Mouse (Mus musculus): Measurements from ENCODE around the gene Tmtc2. TPM values are rescaled to one million over a fixed set of nuclear protein-coding genes. Genes with fewer than 3 reads are reported as not detected.

Tmtc2 gene
- polyA plus RNA-seq, 1 experiment from 2014 or later, result 9.6 TPM

DNA sequence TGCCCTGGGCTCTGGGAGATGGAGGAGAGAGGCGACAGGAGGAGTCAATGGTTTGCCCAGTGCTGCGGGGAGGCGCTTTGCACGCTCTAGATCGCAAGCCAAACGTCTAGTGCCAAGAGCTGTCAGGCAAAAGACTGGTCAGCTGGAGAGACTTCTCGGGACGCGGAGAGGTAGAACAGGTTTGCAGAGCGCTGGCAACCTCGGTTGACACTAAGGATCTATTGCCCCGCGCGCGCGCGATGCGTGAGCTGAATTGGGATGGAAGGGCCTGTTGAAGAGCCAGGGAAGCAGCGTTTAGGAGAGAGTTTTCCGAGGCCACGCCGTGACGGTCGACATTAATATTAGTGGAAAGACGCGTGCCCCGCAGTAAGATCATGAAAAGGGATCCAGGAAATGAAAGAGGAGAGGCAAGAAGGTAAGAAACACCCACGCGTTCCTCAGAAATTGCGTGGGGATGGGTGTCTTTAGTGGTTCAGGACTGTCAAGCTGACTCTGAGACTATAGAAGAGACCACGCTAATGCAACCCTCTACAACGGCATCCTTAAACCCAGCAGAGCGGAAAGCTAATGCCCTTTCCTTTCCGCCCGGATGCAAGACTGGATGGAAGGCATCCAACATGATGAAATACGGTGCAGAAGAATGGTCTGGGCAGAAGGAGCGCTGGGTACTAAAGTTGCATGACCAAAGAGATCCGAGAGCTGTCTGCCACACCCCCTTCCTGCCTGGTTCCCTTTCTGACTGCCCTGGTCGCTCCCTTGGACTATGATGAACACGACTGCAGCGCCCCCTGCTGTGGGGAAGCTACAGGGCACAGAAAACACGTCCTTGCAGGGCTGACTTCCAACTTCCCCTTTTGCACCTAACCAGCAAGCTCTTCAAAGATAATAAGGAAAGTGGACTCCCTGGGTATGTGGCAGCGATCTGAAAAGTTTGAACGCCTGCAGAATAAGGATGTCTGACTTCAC, 727 bp upstream of the Tmtc2 start:
- H3K4me1 ChIP-seq (ENCODE audit: control insufficient read depth, insufficient read depth, low read length), result peaks cover 21% of the 10 kb centered on the region
- ATAC-seq (ENCODE audit: low FRiP score, low TSS enrichment), result peak; percentile 82
- H3K27ac ChIP-seq (ENCODE audit: low read depth, low read length), result 0 out of 2 replicates have a peak overlapping the region, but pooled peaks have one; percentile 38
- H3K9me3 ChIP-seq (ENCODE audit: control insufficient read depth, low read length), result no peaks in the 10 kb centered on the region
- H3K36me3 ChIP-seq (ENCODE audit: control insufficient read depth, insufficient read depth, low read length), result no peaks in the 10 kb centered on the region
- under 1% methylated on average over 44 of the region's 44 CpGs for WGBS
- H3K4me2 ChIP-seq (replicated peaks; ENCODE audit: low read depth, low read length), result peak overlapping the region; percentile 85
- no peaks in the 10 kb centered on the region for H3K27me3 ChIP-seq (ENCODE audit: control insufficient read depth, insufficient read depth, low read length)
- peak overlapping the region; percentile 83 for H3K4me3 ChIP-seq (ENCODE audit: low read length)
- peak overlapping the region; percentile 74; the same call in 1 of the 2 replicates for H3K9ac ChIP-seq (ENCODE audit: low read depth, low read length)

DNA sequence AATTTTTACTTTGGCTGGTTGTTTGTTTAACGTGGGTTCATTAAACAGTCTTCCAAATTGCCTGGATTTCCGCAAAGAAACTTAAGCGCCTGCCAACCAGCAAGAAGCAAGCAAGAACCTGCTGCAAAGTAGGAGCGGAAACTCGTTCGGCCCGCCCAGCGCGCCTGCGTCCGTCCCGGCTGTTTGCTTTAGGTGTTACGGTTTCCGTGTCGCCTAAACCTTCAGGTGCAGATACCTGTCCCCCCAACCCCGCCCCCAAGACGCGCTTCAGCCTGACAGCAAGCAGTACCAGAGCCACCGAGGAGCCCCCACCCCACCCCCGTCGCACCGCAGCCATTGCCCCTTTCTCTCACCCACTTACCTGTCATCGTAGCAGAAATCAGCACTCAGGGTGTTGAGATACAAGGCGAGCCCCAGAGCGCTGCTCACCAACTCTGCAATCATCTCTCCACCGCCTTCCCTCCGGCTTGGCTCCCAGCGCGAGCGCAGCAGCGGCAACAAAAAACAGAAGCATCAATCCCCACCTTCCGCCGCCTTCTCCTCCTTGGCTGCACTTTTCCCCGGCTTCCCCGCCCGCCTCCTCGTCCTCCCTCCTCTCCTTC, 844 bp downstream of the Tmtc2 start:
- under 1% methylated on average over 37 of the region's 37 CpGs for WGBS
- ATAC-seq (ENCODE audit: low FRiP score, low TSS enrichment), result peak; percentile 5; the same call in 1 of the 2 replicates
- H3K9me3 ChIP-seq (ENCODE audit: control insufficient read depth, low read length), result no peaks in the 10 kb centered on the region
- H3K4me3 ChIP-seq (ENCODE audit: low read length), result peak overlapping the region; percentile 83
- no peaks in the 10 kb centered on the region for H3K27me3 ChIP-seq (ENCODE audit: control insufficient read depth, insufficient read depth, low read length)
- H3K9ac ChIP-seq (ENCODE audit: low read depth, low read length), result peak overlapping the region; percentile 74
- H3K36me3 ChIP-seq (ENCODE audit: control insufficient read depth, insufficient read depth, low read length), result no peaks in the 10 kb centered on the region
- H3K4me2 ChIP-seq (replicated peaks; ENCODE audit: low read depth, low read length), result peak overlapping the region; percentile 85
- H3K4me1 ChIP-seq (ENCODE audit: control insufficient read depth, insufficient read depth, low read length), result peaks cover 18% of the 10 kb centered on the region
- H3K27ac ChIP-seq (ENCODE audit: low read depth, low read length), result peak overlapping the region; percentile 85; the same call in 1 of the 2 replicates

- 2% methylated on average over 16 of the region's 16 CpGs for WGBS
- Histone ChIP-seq H3K9ac (ENCODE audit: low read depth, low read length) (peak overlapping the region; percentile 46; the same call in 1 of the 2 replicates), H3K27ac (ENCODE audit: low read depth, low read length) (no peak overlapping the region), H3K4me3 (ENCODE audit: low read length) (peak overlapping the region; percentile 83), H3K27me3 (ENCODE audit: control insufficient read depth, insufficient read depth, low read length) (no peaks in the 10 kb centered on the region), H3K4me1 (ENCODE audit: control insufficient read depth, insufficient read depth, low read length) (peaks cover 16% of the 10 kb centered on the region), H3K9me3 (ENCODE audit: control insufficient read depth, low read length) (no peaks in the 10 kb centered on the region), H3K4me2 (replicated peaks; ENCODE audit: low read depth, low read length) (peak overlapping the region; percentile 85), H3K36me3 (ENCODE audit: control insufficient read depth, insufficient read depth, low read length) (no peaks in the 10 kb centered on the region)
- no peak for ATAC-seq (ENCODE audit: low FRiP score, low TSS enrichment)
These were observed 1.4 kb downstream of the Tmtc2 start for GRCm38 (mm10) chr10:105572829-105573228.

- WGBS, result 31% methylated on average over 7 of the region's 7 CpGs
- H3K9ac ChIP-seq (ENCODE audit: low read depth, low read length), result peak overlapping the region; percentile 46; the same call in 1 of the 2 replicates
- H3K4me1 ChIP-seq (ENCODE audit: control insufficient read depth, insufficient read depth, low read length), result peaks cover 12% of the 10 kb centered on the region
- no peaks in the 10 kb centered on the region for H3K9me3 ChIP-seq (ENCODE audit: control insufficient read depth, low read length)
- ATAC-seq (ENCODE audit: low FRiP score, low TSS enrichment), result no peak
- H3K27ac ChIP-seq (ENCODE audit: low read depth, low read length), result no peak overlapping the region
- H3K36me3 ChIP-seq (ENCODE audit: control insufficient read depth, insufficient read depth, low read length), result no peaks in the 10 kb centered on the region
- H3K27me3 ChIP-seq (ENCODE audit: control insufficient read depth, insufficient read depth, low read length), result no peaks in the 10 kb centered on the region
- peak overlapping the region; percentile 85 for H3K4me2 ChIP-seq (replicated peaks; ENCODE audit: low read depth, low read length)
- peak overlapping the region; percentile 83 for H3K4me3 ChIP-seq (ENCODE audit: low read length)
These were observed 1.9 kb downstream of the Tmtc2 start for GRCm38 (mm10) chr10:105572301-105572700.

DNA sequence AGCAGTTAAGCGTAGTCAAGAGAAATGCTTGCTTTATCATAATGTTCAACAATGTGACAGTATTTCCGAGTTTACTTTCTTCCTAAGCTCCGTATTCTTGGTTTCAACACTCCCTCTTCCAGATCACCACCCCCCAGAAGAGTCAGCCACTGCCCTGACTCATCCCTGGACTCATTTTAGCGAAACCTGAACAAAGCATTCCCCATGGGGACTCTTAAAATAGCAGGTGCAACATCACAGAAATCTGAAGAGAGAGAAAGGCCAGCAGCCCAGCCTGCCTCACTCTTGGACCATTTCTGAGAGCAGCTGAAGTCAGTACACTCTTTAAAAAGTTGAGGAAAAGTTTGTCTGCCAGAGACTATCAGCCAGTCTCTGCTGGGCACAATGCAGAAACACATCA, 2.4 kb downstream of the Tmtc2 start:
- no peak overlapping the region for H3K27ac ChIP-seq (ENCODE audit: low read depth, low read length)
- 51% methylated on average over 4 of the region's 4 CpGs for WGBS
- peak overlapping the region; percentile 46; the same call in 1 of the 2 replicates for H3K9ac ChIP-seq (ENCODE audit: low read depth, low read length)
- peak overlapping the region; percentile 85 for H3K4me2 ChIP-seq (replicated peaks; ENCODE audit: low read depth, low read length)
- H3K4me3 ChIP-seq (ENCODE audit: low read length), result peak overlapping the region; percentile 83
- peaks cover 11% of the 10 kb centered on the region for H3K4me1 ChIP-seq (ENCODE audit: control insufficient read depth, insufficient read depth, low read length)
- H3K36me3 ChIP-seq (ENCODE audit: control insufficient read depth, insufficient read depth, low read length), result no peaks in the 10 kb centered on the region
- no peaks in the 10 kb centered on the region for H3K9me3 ChIP-seq (ENCODE audit: control insufficient read depth, low read length)
- no peaks in the 10 kb centered on the region for H3K27me3 ChIP-seq (ENCODE audit: control insufficient read depth, insufficient read depth, low read length)
- no peak for ATAC-seq (ENCODE audit: low FRiP score, low TSS enrichment)

DNA sequence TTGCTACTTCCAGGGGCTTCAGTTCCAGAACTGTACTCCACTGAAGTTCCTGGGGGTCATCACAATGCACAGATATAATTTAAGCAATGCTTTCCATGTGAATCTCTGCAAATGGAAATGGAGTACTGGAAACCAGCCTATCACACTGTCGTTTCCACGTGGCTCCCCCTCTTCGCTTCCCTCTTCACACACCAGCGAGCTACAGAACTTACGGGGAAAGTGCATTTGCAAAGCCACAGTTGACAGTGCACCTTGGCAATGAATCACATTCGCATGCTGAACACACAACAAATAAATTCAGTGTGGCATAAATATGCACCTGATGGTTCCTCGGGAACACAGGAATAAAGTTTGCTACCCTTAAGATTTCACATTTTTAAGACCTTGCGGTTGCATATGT, 3.2 kb downstream of the Tmtc2 start:
- Histone ChIP-seq H3K4me3 (ENCODE audit: low read length) (peak overlapping the region; percentile 5; the same call in 1 of the 2 replicates), H3K27me3 (ENCODE audit: control insufficient read depth, insufficient read depth, low read length) (no peaks in the 10 kb centered on the region), H3K36me3 (ENCODE audit: control insufficient read depth, insufficient read depth, low read length) (no peaks in the 10 kb centered on the region), H3K9ac (ENCODE audit: low read depth, low read length) (no peak overlapping the region), H3K9me3 (ENCODE audit: control insufficient read depth, low read length) (no peaks in the 10 kb centered on the region), H3K4me1 (ENCODE audit: control insufficient read depth, insufficient read depth, low read length) (peaks cover 11% of the 10 kb centered on the region), H3K27ac (ENCODE audit: low read depth, low read length) (no peak overlapping the region), H3K4me2 (replicated peaks; ENCODE audit: low read depth, low read length) (peak overlapping the region; percentile 85; the same call in 1 of the 2 replicates)
- 64% methylated on average over 8 of the region's 8 CpGs for WGBS
- ATAC-seq (ENCODE audit: low FRiP score, low TSS enrichment), result no peak

DNA sequence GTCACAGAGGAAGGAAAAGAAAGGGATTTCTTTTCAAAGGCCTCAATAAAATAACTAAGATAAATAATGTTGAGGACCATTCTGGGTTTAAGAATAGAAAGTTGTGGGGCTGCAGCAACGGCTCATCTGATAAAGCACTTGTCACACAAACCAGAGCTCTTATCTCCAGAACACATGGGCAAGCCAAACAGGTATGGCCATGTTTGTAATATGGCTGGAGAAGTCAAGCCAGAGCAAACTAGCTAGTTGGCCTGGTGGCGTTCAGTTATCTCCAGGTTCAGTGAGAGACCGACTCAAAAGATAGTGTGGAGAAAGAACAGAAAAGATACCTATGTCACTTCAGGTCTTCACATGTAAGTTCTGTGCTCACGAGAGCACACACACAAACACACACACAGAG, 4.7 kb downstream of the Tmtc2 start:
- Histone ChIP-seq H3K4me3 (ENCODE audit: low read length) (no peak overlapping the region), H3K9ac (ENCODE audit: low read depth, low read length) (no peak overlapping the region), H3K4me1 (ENCODE audit: control insufficient read depth, insufficient read depth, low read length) (peaks cover 11% of the 10 kb centered on the region), H3K36me3 (ENCODE audit: control insufficient read depth, insufficient read depth, low read length) (no peaks in the 10 kb centered on the region), H3K27ac (ENCODE audit: low read depth, low read length) (no peak overlapping the region), H3K27me3 (ENCODE audit: control insufficient read depth, insufficient read depth, low read length) (no peaks in the 10 kb centered on the region), H3K4me2 (replicated peaks; ENCODE audit: low read depth, low read length) (no peak overlapping the region), H3K9me3 (ENCODE audit: control insufficient read depth, low read length) (no peaks in the 10 kb centered on the region)
- 88% methylated on average over 4 of the region's 4 CpGs for WGBS
- ATAC-seq (ENCODE audit: low FRiP score, low TSS enrichment), result no peak

GRCm38 (mm10) chr10:105567825-105568531, 6.3 kb downstream of the Tmtc2 start:
- no peaks in the 10 kb centered on the region for H3K9me3 ChIP-seq (ENCODE audit: control insufficient read depth, low read length)
- H3K4me3 ChIP-seq (ENCODE audit: low read length), result no peak overlapping the region
- no peak for ATAC-seq (ENCODE audit: low FRiP score, low TSS enrichment)
- no peaks in the 10 kb centered on the region for H3K36me3 ChIP-seq (ENCODE audit: control insufficient read depth, insufficient read depth, low read length)
- H3K4me1 ChIP-seq (ENCODE audit: control insufficient read depth, insufficient read depth, low read length), result peaks cover 11% of the 10 kb centered on the region
- no peaks in the 10 kb centered on the region for H3K27me3 ChIP-seq (ENCODE audit: control insufficient read depth, insufficient read depth, low read length)
- no peak overlapping the region for H3K4me2 ChIP-seq (replicated peaks; ENCODE audit: low read depth, low read length)
- H3K27ac ChIP-seq (ENCODE audit: low read depth, low read length), result no peak overlapping the region
- 87% methylated on average over 8 of the region's 8 CpGs for WGBS
- H3K9ac ChIP-seq (ENCODE audit: low read depth, low read length), result no peak overlapping the region
